Mouse (Mus musculus) gastrocnemius, postnatal 4 days (tissue): ENCODE measurements around the gene Rundc3b. TPM values are rescaled to one million over a fixed set of nuclear protein-coding genes. Genes with fewer than 3 reads are reported as not detected.

ENCODE experiments used
- DNase-seq, 2 experiments: peaks; one replicate each; pipeline ENCODE4 v3.0.0; 2021 to 2022; ENCODE audit warnings: low spot score in 2 of 2, mixed read lengths in 2 of 2
- total RNA-seq, 2 experiments: library from RNA; stranded (reverse); gene quantifications; 2 replicates each; pipeline ENCODE4 v1.2.3; 2021

Gene Rundc3b
- total RNA-seq, 2 experiments from 2014 or later = 0.59 to 0.88 TPM

GRCm38 (mm10) chr5:8489471-8490110, 133.2 kb downstream of the Rundc3b start:
- no peak for DNase-seq

DNA sequence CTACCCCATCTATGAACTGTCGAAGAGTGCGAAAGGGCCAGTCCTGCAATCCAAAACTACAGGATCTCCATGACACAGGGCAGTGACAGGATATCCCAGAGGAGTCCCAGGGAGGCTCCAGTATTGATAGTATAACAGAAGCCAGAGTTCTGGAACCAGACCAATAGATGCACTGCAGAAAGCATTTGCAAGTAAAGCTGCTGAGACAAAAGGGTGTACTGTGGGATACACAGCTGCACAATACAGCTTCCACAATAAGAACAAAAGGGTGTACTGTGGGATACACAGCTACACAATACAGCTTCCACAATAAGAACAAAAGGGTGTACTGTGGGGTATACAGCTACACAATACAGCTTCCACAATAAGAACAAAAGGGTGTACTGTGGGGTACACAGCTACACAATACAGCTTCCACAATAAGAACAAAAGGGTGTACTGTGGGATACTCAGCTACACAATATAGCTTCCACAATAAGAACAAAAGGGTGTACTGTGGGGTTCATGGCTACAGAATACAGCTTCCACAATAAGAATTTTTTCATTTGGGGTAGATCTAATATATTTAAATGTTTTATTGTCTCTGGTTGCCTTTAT, 134.0 kb downstream of the Rundc3b start:
- DNase-seq = no peak

- DNase-seq = no peak
These were observed 134.6 kb downstream of the Rundc3b start for GRCm38 (mm10) chr5:8487989-8488700.

- no peak for DNase-seq
These were observed 166.2 kb downstream of the Rundc3b start for GRCm38 (mm10) chr5:8456561-8456960.

DNA sequence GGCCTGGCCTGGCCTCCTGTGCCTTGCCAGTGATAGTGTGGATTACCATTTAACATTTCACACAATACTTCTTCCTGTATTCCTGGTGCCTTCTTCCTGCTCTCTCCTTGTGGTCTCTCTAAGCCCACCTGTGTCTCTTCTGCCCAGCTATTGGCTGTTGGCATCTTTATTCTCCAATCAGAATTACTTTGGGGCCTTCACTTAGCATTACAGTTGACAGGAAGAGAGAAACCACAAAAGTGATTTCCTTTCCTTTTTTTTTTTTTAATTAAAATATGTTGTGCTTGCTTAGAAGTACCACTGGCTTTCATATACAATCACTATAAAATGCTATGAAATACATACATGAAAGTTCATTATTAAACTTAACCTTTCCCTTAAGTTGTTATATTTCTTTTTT, 167.2 kb downstream of the Rundc3b start:
- DNase-seq = no peak

Other genes starting within 250 kb of the Rundc3b start
- 10 to 100 TPM; 12.1 to 13.0 TPM for gene Dbf4, start 200.2 kb downstream of the Rundc3b start, total RNA-seq
- gene Slc25a40, start 200.1 kb downstream of the Rundc3b start, total RNA-seq = 1 to 10 TPM; 7.2 to 9.6 TPM
- 1 to 10 TPM in 1 of 2 experiments, under 1 TPM in 1; 0.83 to 1.2 TPM for gene Abcb1a, start 37.1 kb upstream of the Rundc3b start, total RNA-seq
- gene Abcb1b, start 175.2 kb upstream of the Rundc3b start, total RNA-seq = 1 to 10 TPM; 1.8 to 2.5 TPM